Mouse (Mus musculus) limb, embryonic 11.5 days (tissue): ENCODE results near the gene Gdpd4. TPM values are rescaled to one million over a fixed set of nuclear protein-coding genes. Genes with fewer than 3 reads are reported as not detected.

Source experiments
- ATAC-seq: fragments of 200-750 bp; cut with Nextera tagmentation; 2 replicates; pipeline ENCODE4 v1.8.0; 2017; ENCODE audit warnings: low read depth; ENCODE audit not compliant: insufficient number of reproducible peaks, low FRiP score, low TSS enrichment
- DNase-seq: peaks from one replicate; pipeline ENCODE4 v3.0.0-alpha.2; 2015; ENCODE audit warnings: low spot score
- H3K27ac ChIP-seq: fragments of 300-500 bp; sonication (generic); replicated peaks from 2 replicates; pipeline ENCODE4 v1.5.1; 2014; ENCODE audit warnings: low read depth, mild to moderate bottlenecking, low read length
- H3K27me3 ChIP-seq: fragments of 300-500 bp; sonication (generic); 2 replicates; pipeline ENCODE4 v1.6.1; 2014; ENCODE audit warnings: mild to moderate bottlenecking, low read length, mixed read lengths; ENCODE audit not compliant: control insufficient read depth, insufficient read depth
- H3K36me3 ChIP-seq: fragments of 300-500 bp; sonication (generic); 2 replicates; pipeline ENCODE4 v1.6.1; 2014; ENCODE audit warnings: mild to moderate bottlenecking, low read length, moderate library complexity, mixed read lengths; ENCODE audit not compliant: control insufficient read depth, insufficient read depth
- H3K4me1 ChIP-seq: fragments of 300-500 bp; sonication (generic); 2 replicates; pipeline ENCODE4 v1.6.1; 2014; ENCODE audit warnings: low read length, mixed read lengths; ENCODE audit not compliant: control insufficient read depth, insufficient read depth
- H3K4me2 ChIP-seq: fragments of 300-500 bp; sonication (generic); 2 replicates; pipeline ENCODE4 v1.6.1; 2014; ENCODE audit warnings: low read depth, mild to moderate bottlenecking, moderate library complexity; ENCODE audit not compliant: severe bottlenecking
- H3K4me3 ChIP-seq: fragments of 300-500 bp; sonication (generic); 2 replicates; pipeline ENCODE4 v1.5.1; 2014; ENCODE audit warnings: low read depth, low read length
- H3K9ac ChIP-seq: fragments of 300-500 bp; sonication (generic); 2 replicates; pipeline ENCODE4 v1.6.1; 2014; ENCODE audit warnings: mild to moderate bottlenecking, low read length
- H3K9me3 ChIP-seq: fragments of 300-500 bp; sonication (generic); 2 replicates; pipeline ENCODE4 v1.6.1; 2016; ENCODE audit warnings: low read length; ENCODE audit not compliant: control insufficient read depth
- WGBS: fragments of 180-500 bp; shearing (Covaris S2); extraction: QIAGEN DNeasy Blood & Tissue Kit; methylation state at CpG from one replicate; pipeline ENCODE4 v1.1.7; 2014; 5-methylcytosine and 5-hydroxymethylcytosine counted together
- polyA plus RNA-seq: library from polyadenylated mRNA; unstranded; fragments of >200 nt; fragmentation: Nextera tagmentation; extraction: Ambion mirVana; gene quantifications from 2 replicates; pipeline ENCODE4 v1.2.1, GENCODE M21; 2014

Gdpd4 gene
- polyA plus RNA-seq, 1 experiment from 2014 or later, result not detected

GRCm38 (mm10) chr7:98054942-98055341 is 135.2 kb downstream of the Gdpd4 start:
- no peaks in the 10 kb centered on the region for H3K4me1 ChIP-seq
- no peak overlapping the region for H3K4me2 ChIP-seq
- H3K4me3 ChIP-seq, result no peak overlapping the region
- no peaks in the 10 kb centered on the region for H3K9me3 ChIP-seq
- no peaks in the 10 kb centered on the region for H3K27me3 ChIP-seq
- DNase-seq (no peak), ATAC-seq (no peak)
- H3K9ac ChIP-seq, result no peak overlapping the region
- WGBS, result 92% methylated on average over 8 of the region's 8 CpGs
- H3K27ac ChIP-seq, result no peak overlapping the region
- no peaks in the 10 kb centered on the region for H3K36me3 ChIP-seq

- H3K4me1 ChIP-seq, result no peaks in the 10 kb centered on the region
- no peaks in the 10 kb centered on the region for H3K27me3 ChIP-seq
- H3K9ac ChIP-seq, result no peak overlapping the region
- DNase-seq (no peak), ATAC-seq (no peak)
- H3K4me2 ChIP-seq, result no peak overlapping the region
- no peaks in the 10 kb centered on the region for H3K9me3 ChIP-seq
- H3K4me3 ChIP-seq, result no peak overlapping the region
- 90% methylated on average over 11 of the region's 11 CpGs for WGBS
- H3K27ac ChIP-seq, result no peak overlapping the region
- H3K36me3 ChIP-seq, result no peaks in the 10 kb centered on the region
These were observed 146.5 kb downstream of the Gdpd4 start for GRCm38 (mm10) chr7:98066229-98066628.

GRCm38 (mm10) chr7:98071620-98072019 is 151.9 kb downstream of the Gdpd4 start:
- Histone ChIP-seq H3K4me2 (no peak overlapping the region), H3K9ac (no peak overlapping the region), H3K9me3 (no peaks in the 10 kb centered on the region), H3K36me3 (no peaks in the 10 kb centered on the region), H3K4me1 (no peaks in the 10 kb centered on the region), H3K27me3 (no peaks in the 10 kb centered on the region), H3K27ac (no peak overlapping the region), H3K4me3 (no peak overlapping the region)
- ATAC-seq (no peak; the same call in 1 of the 2 replicates), DNase-seq (peak; percentile 92)
- 35% methylated on average over 5 of the region's 5 CpGs for WGBS

GRCm38 (mm10) chr7:98077453-98077852 is 157.7 kb downstream of the Gdpd4 start:
- H3K9ac ChIP-seq, result no peak overlapping the region
- no peaks in the 10 kb centered on the region for H3K9me3 ChIP-seq
- H3K4me2 ChIP-seq, result no peak overlapping the region
- WGBS, result 88% methylated on average over 11 of the region's 11 CpGs
- no peak overlapping the region for H3K27ac ChIP-seq
- ATAC-seq (no peak), DNase-seq (no peak)
- H3K36me3 ChIP-seq, result no peaks in the 10 kb centered on the region; the same call in 1 of the 2 replicates
- peaks cover 3% of the 10 kb centered on the region; the same call in 1 of the 2 replicates for H3K4me1 ChIP-seq
- no peak overlapping the region for H3K4me3 ChIP-seq
- H3K27me3 ChIP-seq, result no peaks in the 10 kb centered on the region

GRCm38 (mm10) chr7:98082376-98082775 is 162.6 kb downstream of the Gdpd4 start:
- Histone ChIP-seq H3K27ac (no peak overlapping the region), H3K9me3 (no peaks in the 10 kb centered on the region), H3K27me3 (no peaks in the 10 kb centered on the region), H3K4me2 (no peak overlapping the region), H3K36me3 (no peaks in the 10 kb centered on the region; the same call in 1 of the 2 replicates), H3K4me3 (no peak overlapping the region), H3K9ac (peak overlapping the region; percentile 5; the same call in 1 of the 2 replicates), H3K4me1 (peaks cover 7% of the 10 kb centered on the region; the same call in 1 of the 2 replicates)
- DNase-seq (no peak), ATAC-seq (no peak)
- WGBS, result 20% methylated on average over 5 of the region's 5 CpGs

- H3K27ac ChIP-seq, result no peak overlapping the region
- H3K9ac ChIP-seq, result no peak overlapping the region
- ATAC-seq, result no peak
- no peak for DNase-seq
- no peaks in the 10 kb centered on the region; the same call in 1 of the 2 replicates for H3K36me3 ChIP-seq
- H3K4me3 ChIP-seq, result no peak overlapping the region
- H3K9me3 ChIP-seq, result no peaks in the 10 kb centered on the region
- peaks cover 7% of the 10 kb centered on the region; the same call in 1 of the 2 replicates for H3K4me1 ChIP-seq
- WGBS, result 51% methylated on average over 12 of the region's 12 CpGs
- H3K27me3 ChIP-seq, result no peaks in the 10 kb centered on the region
- H3K4me2 ChIP-seq, result no peak overlapping the region
These were observed 165.0 kb downstream of the Gdpd4 start for GRCm38 (mm10) chr7:98084541-98085293.

- Histone ChIP-seq H3K4me3 (no peak overlapping the region), H3K4me2 (no peak overlapping the region)
These were observed 165.6 kb downstream of the Gdpd4 start for GRCm38 (mm10) chr7:98085314-98085713.

GRCm38 (mm10) chr7:98086346-98086745 is 166.6 kb downstream of the Gdpd4 start:
- no peak for ATAC-seq
- no peaks in the 10 kb centered on the region for H3K9me3 ChIP-seq
- no peak overlapping the region for H3K4me2 ChIP-seq
- H3K4me3 ChIP-seq, result no peak overlapping the region
- H3K9ac ChIP-seq, result no peak overlapping the region
- H3K36me3 ChIP-seq, result no peaks in the 10 kb centered on the region
- no peaks in the 10 kb centered on the region for H3K27me3 ChIP-seq
- no peak for DNase-seq
- WGBS, result 43% methylated on average over 2 of the region's 2 CpGs
- H3K4me1 ChIP-seq, result peaks cover 7% of the 10 kb centered on the region; the same call in 1 of the 2 replicates
- H3K27ac ChIP-seq, result no peak overlapping the region

More at GRCm38 (mm10) chr7:98085314-98085713, 165.6 kb downstream of the Gdpd4 start:
- H3K27ac ChIP-seq, result no peak overlapping the region
- peaks cover 7% of the 10 kb centered on the region; the same call in 1 of the 2 replicates for H3K4me1 ChIP-seq
- no peak for DNase-seq
- WGBS, result 83% methylated on average over 7 of the region's 7 CpGs
- H3K27me3 ChIP-seq, result no peaks in the 10 kb centered on the region
- H3K36me3 ChIP-seq, result no peaks in the 10 kb centered on the region
- no peaks in the 10 kb centered on the region for H3K9me3 ChIP-seq
- no peak for ATAC-seq
- H3K9ac ChIP-seq, result no peak overlapping the region
